Mouse (Mus musculus) heart, embryonic 16.5 days (tissue): ENCODE measurements around the gene Gm4131. TPM values are rescaled to one million over a fixed set of nuclear protein-coding genes. Genes with fewer than 3 reads are reported as not detected.

Experiments
- ATAC-seq: fragments of 200-750 bp; cut with Nextera tagmentation; replicated peaks from 2 replicates; pipeline ENCODE4 v1.8.0; 2017; ENCODE audit warnings: moderate number of reproducible peaks; ENCODE audit not compliant: insufficient read depth, low FRiP score; ENCODE audit errors: extremely low read depth
- H3K27ac ChIP-seq: fragments of 300-500 bp; sonication (generic); 2 replicates; pipeline ENCODE4 v1.5.1; 2014; ENCODE audit warnings: mild to moderate bottlenecking, low read length, control low read depth, moderate library complexity
- H3K27me3 ChIP-seq: fragments of 300-500 bp; sonication (generic); 2 replicates; pipeline ENCODE4 v1.6.1; 2014; ENCODE audit warnings: low read length, mixed read lengths; ENCODE audit not compliant: control insufficient read depth, insufficient read depth
- H3K36me3 ChIP-seq: fragments of 300-500 bp; sonication (generic); 2 replicates; pipeline ENCODE4 v1.6.1; 2014; ENCODE audit not compliant: control insufficient read depth, insufficient read depth
- H3K4me1 ChIP-seq: fragments of 300-500 bp; sonication (generic); 2 replicates; pipeline ENCODE4 v1.6.1; 2014; ENCODE audit warnings: low read length, mixed read lengths; ENCODE audit not compliant: control insufficient read depth, insufficient read depth
- H3K4me2 ChIP-seq: fragments of 300-500 bp; sonication (generic); 2 replicates; pipeline ENCODE4 v1.6.1; 2014; ENCODE audit warnings: low read depth, mild to moderate bottlenecking, control low read depth, low read length
- H3K4me3 ChIP-seq: fragments of 300-500 bp; sonication (generic); 2 replicates; pipeline ENCODE4 v1.5.1; 2014; ENCODE audit warnings: mild to moderate bottlenecking, control low read depth, low read length
- H3K9ac ChIP-seq: fragments of 300-500 bp; sonication (generic); 2 replicates; pipeline ENCODE4 v1.6.1; 2014; ENCODE audit warnings: low read length, control low read depth
- H3K9me3 ChIP-seq: fragments of 300-500 bp; sonication (generic); replicated peaks from 2 replicates; pipeline ENCODE4 v1.6.1; 2016; ENCODE audit warnings: low read length; ENCODE audit not compliant: control insufficient read depth
- WGBS: fragments of 180-500 bp; shearing (Covaris S2); extraction: QIAGEN DNeasy Blood & Tissue Kit; methylation state at CpG from one replicate; pipeline ENCODE4 v1.1.7; 2014; 5-methylcytosine and 5-hydroxymethylcytosine counted together
- polyA plus RNA-seq: library from polyadenylated mRNA; unstranded; fragments of >200 nt; fragmentation: Nextera tagmentation; extraction: Ambion mirVana; gene quantifications from 2 replicates; pipeline ENCODE4 v1.2.1, GENCODE M21; 2015

The Gm4131 gene
- polyA plus RNA-seq, 1 experiment from 2014 or later, result not detected

DNA sequence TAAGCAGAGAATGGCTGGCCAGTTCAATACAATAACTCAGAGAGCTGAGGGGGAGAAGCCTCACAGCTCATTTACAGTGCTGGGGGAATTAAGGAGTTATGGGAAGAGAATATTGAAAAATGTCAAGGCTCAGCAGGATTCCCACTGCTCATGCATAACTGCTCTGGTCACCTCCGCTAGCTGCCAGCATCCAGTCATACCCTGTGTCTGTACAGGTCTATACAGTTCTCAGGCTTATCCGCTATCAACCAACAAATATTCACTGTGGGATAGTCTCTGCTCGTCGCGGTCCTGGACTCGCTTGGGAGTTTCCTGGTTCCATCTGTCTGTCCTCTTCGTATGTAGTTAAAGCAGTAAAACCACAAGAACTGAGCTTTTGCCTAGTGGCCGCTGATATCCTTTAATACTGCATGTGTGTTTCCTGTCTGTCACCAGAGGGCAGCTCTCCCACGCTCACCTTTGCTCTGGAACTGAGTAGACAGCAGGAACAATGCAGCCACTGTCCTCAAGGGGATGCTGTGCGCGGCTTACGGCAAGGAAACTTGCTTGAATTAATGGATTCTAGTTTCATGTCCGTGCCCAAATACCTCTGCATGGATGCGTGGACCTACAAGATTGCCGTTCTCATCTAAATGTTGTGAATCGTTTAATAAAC lies 74.4 kb downstream of the Gm4131 start:
- H3K9ac ChIP-seq, result no peak overlapping the region
- H3K4me2 ChIP-seq, result no peak overlapping the region
- no peaks in the 10 kb centered on the region for H3K4me1 ChIP-seq
- H3K27ac ChIP-seq, result no peak overlapping the region
- no peaks in the 10 kb centered on the region for H3K9me3 ChIP-seq
- no peaks in the 10 kb centered on the region for H3K27me3 ChIP-seq
- WGBS, result 32% methylated on average over 16 of the region's 16 CpGs
- no peaks in the 10 kb centered on the region for H3K36me3 ChIP-seq
- ATAC-seq, result 0 out of 2 replicates have a peak, but pooled peaks have one; percentile 41
- no peak overlapping the region for H3K4me3 ChIP-seq

DNA sequence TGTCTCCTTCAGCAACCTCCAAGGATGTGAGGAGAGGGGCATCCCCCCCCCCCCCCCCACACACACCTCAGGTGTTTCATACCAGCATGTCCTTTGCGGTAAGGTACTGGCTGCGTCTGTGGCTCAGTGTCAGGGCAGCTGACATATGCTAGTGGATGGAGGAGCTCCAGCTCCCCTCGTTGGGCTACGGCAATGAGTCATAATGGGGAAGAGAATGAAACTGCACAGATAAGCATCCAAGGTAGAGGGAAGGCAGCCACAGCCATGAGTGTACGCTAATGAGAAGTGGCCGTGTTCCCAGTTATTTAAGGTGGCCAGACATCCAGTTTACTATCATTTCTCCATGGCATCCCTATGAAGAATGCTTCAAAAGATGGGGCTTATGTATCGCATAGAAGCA lies 78.5 kb downstream of the Gm4131 start:
- no peak overlapping the region for H3K4me2 ChIP-seq
- H3K4me3 ChIP-seq, result no peak overlapping the region
- no peak for ATAC-seq
- no peak overlapping the region for H3K9ac ChIP-seq
- WGBS, result 83% methylated on average over 7 of the region's 7 CpGs
- no peaks in the 10 kb centered on the region for H3K36me3 ChIP-seq
- H3K27ac ChIP-seq, result no peak overlapping the region
- no peaks in the 10 kb centered on the region for H3K4me1 ChIP-seq
- H3K27me3 ChIP-seq, result no peaks in the 10 kb centered on the region
- no peaks in the 10 kb centered on the region for H3K9me3 ChIP-seq

DNA sequence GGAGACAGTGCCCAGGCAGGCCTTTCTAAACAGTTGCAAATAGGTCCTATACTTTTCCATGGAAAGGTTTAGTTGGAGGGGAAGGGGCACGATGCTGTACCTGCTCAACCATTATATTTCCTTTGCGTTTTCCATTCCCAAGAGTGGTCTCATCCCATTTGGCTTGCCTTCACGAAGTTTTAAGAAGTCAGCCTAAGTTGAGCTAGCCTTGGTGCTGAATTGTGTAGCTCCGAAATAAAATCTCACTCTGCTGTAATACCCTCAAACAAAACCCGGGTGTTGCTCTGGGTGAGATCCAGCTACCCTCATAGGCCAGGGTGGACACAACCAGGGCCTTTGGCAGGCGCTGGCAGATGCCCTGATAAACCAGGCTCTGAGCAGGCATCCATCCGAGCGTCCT lies 85.3 kb downstream of the Gm4131 start:
- H3K27me3 ChIP-seq, result 0 out of 2 replicates have a peak, but pooled peaks cover 2% of the 10 kb centered on the region
- H3K4me1 ChIP-seq, result no peaks in the 10 kb centered on the region
- WGBS, result 30% methylated on average over 8 of the region's 8 CpGs
- no peak overlapping the region for H3K9ac ChIP-seq
- no peaks in the 10 kb centered on the region for H3K36me3 ChIP-seq
- H3K4me2 ChIP-seq, result no peak overlapping the region
- H3K4me3 ChIP-seq, result no peak overlapping the region
- H3K9me3 ChIP-seq, result no peaks in the 10 kb centered on the region
- H3K27ac ChIP-seq, result no peak overlapping the region
- no peak for ATAC-seq

DNA sequence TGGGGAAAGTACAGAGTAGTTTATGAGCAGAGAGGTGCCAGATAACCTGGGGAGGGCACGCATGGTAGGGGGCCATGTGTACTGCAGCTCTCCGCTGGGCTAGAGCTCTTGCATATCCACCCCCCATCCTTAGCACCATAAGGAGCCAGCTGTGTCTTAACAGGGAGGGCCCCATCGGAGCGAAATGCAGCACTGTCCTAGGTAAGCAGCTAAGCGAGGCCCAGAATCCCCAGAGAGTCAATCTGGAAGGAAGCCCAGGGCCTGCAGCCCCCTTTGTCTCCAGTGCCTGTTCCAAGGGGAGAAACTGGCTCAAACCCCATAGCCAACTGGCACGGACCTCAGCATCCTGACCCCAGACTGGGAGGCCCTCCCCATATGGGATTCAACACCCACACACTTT lies 87.3 kb downstream of the Gm4131 start:
- no peak overlapping the region for H3K4me2 ChIP-seq
- H3K36me3 ChIP-seq, result no peaks in the 10 kb centered on the region
- H3K27me3 ChIP-seq, result 0 out of 2 replicates have a peak, but pooled peaks cover 2% of the 10 kb centered on the region
- no peaks in the 10 kb centered on the region for H3K4me1 ChIP-seq
- no peak overlapping the region for H3K27ac ChIP-seq
- 27% methylated on average over 6 of the region's 6 CpGs for WGBS
- no peak overlapping the region for H3K9ac ChIP-seq
- ATAC-seq, result no peak
- no peaks in the 10 kb centered on the region for H3K9me3 ChIP-seq
- no peak overlapping the region for H3K4me3 ChIP-seq

DNA sequence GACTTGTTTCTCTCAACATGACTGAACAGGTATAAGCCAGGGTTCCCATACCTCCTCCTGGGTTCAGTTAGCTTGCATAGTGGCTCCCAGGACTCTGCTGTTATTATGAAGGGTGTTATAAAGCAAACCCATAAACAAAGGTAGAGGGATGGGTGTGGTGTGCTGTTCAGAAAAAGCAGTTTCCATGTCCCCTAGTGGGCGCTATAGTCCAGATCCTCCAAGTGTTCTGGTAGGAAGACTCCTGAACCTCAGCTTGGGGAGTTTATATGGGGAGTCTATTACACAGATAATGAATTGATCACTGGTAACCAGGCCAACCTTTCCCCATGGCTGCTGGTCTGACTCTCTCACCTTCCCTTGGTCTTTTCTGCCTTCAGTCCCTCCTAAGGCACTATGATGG lies 92.2 kb downstream of the Gm4131 start:
- H3K36me3 ChIP-seq, result no peaks in the 10 kb centered on the region
- H3K27me3 ChIP-seq, result no peaks in the 10 kb centered on the region
- 64% methylated on average over 1 of the region's 1 CpGs for WGBS
- H3K4me2 ChIP-seq, result no peak overlapping the region
- no peak overlapping the region for H3K27ac ChIP-seq
- H3K9me3 ChIP-seq, result no peaks in the 10 kb centered on the region
- no peak overlapping the region for H3K4me3 ChIP-seq
- H3K4me1 ChIP-seq, result no peaks in the 10 kb centered on the region
- H3K9ac ChIP-seq, result no peak overlapping the region
- no peak for ATAC-seq

DNA sequence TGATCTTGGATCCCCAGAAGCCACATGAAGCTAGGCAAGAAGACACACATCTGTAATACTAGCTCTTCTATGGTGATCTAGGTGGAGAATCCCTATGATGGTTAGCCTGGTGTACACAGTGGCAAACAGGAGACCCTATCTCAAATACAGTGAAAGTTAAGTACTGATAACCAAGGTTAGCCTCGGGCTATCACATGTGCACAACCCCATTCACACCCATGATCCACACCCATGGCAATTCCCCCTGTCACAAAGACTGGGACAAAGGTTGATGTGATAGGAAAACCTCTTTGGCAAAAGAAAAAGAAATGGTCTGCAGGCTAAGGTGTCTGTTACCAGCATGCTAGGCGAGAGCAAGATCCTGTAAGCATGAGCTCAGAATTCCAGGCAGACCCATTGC lies 94.7 kb downstream of the Gm4131 start:
- no peaks in the 10 kb centered on the region for H3K9me3 ChIP-seq
- no peaks in the 10 kb centered on the region for H3K27me3 ChIP-seq
- no peaks in the 10 kb centered on the region for H3K36me3 ChIP-seq
- no peak overlapping the region for H3K4me3 ChIP-seq
- no peak for ATAC-seq
- no peak overlapping the region for H3K27ac ChIP-seq
- 61% methylated on average over 2 of the region's 2 CpGs for WGBS
- no peaks in the 10 kb centered on the region for H3K4me1 ChIP-seq
- no peak overlapping the region for H3K4me2 ChIP-seq
- no peak overlapping the region for H3K9ac ChIP-seq

DNA sequence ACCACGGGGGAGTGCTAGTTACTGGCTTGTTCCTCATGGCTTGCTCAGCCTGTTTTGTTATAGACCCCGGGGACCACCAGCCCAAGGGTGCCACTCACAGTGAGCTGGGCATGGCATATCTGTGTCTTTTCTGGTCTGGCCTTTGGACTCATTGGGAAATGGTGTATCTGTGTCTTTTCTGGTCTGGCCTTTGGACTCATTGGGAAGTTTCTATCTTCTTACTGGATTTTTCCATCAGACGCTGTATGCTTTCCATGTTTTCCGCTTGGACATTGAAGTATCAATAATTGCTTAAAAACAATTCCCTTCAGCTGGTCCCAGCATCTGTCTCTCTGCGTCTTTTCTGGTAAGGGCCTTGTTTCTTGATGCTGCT lies 98.0 kb downstream of the Gm4131 start:
- Histone ChIP-seq H3K9ac (no peak overlapping the region), H3K27ac (no peak overlapping the region), H3K4me3 (no peak overlapping the region), H3K9me3 (no peaks in the 10 kb centered on the region), H3K4me2 (no peak overlapping the region), H3K36me3 (no peaks in the 10 kb centered on the region), H3K4me1 (no peaks in the 10 kb centered on the region), H3K27me3 (no peaks in the 10 kb centered on the region)
- ATAC-seq, result no peak
- WGBS, result 84% methylated on average over 5 of the region's 5 CpGs

DNA sequence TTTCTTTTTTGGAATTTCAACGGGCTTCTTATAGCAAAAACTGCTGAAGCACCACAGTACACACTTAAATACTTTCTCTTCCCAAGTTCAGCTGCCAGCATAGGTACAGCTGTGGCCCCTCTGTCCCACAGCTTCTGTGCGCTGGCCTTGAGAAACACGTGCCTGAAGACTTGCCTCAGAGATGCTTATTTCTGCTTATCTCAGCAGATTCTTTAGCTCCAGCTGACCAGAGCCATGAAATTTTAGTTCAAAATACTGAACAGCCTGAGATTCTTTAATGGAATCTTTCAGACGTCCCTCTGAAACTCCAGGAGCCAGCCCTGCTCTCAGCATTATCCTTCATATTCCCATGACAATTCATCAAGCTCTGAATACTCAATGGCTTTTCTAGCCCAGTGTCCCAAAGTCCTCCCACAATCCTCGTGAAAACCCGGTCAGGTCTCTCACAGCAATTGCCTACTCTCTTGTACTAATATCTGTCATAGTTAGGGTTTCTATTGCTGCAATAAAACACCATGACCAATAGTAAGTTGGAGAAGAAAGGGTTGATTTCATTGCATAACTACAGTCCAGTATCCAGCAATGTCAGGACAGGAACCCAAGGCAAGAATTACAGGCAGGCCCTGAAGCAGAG lies 98.5 kb downstream of the Gm4131 start:
- no peaks in the 10 kb centered on the region for H3K4me1 ChIP-seq
- H3K9ac ChIP-seq, result no peak overlapping the region
- no peaks in the 10 kb centered on the region for H3K9me3 ChIP-seq
- H3K27ac ChIP-seq, result no peak overlapping the region
- H3K27me3 ChIP-seq, result no peaks in the 10 kb centered on the region
- no peaks in the 10 kb centered on the region for H3K36me3 ChIP-seq
- no peak overlapping the region for H3K4me2 ChIP-seq
- ATAC-seq, result no peak
- 69% methylated on average over 6 of the region's 6 CpGs for WGBS
- no peak overlapping the region for H3K4me3 ChIP-seq

DNA sequence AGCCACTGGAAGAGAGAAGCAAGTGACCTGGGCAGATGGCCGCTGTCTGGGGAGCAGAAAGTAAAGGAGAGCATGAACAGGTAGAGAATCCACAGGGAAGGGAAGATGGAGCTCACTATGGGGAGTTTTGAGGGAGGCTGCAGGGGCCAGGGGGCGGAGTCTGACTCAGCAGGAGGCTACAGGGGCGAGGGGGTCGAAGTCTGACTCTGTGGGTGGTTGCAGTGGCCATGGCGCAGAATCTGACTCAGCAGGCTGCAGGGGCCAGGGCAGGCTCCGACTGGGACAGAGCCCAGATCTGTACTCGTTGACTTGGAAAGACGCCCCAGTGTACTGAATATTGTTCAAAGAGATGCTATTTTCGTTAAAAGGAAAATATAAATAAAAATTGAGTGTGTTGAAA lies 101.8 kb downstream of the Gm4131 start:
- no peak for ATAC-seq
- H3K27me3 ChIP-seq, result no peaks in the 10 kb centered on the region

More for the DNA sequence above, 101.8 kb downstream of the Gm4131 start:
- Histone ChIP-seq H3K9me3 (no peaks in the 10 kb centered on the region), H3K4me1 (no peaks in the 10 kb centered on the region), H3K9ac (no peak overlapping the region), H3K4me2 (peak overlapping the region; percentile 14; the same call in 1 of the 2 replicates), H3K36me3 (no peaks in the 10 kb centered on the region), H3K27ac (no peak overlapping the region), H3K4me3 (no peak overlapping the region)
- WGBS, result 19% methylated on average over 9 of the region's 9 CpGs
